Mouse (Mus musculus): Measurements from ENCODE around the gene Pomt2. TPM values are rescaled to one million over a fixed set of nuclear protein-coding genes. Genes with fewer than 3 reads are reported as not detected.
"Not testable (repeated sequence)": the region's sequence is repeated elsewhere in the genome, so short reads cannot be mapped to it uniquely, and the experiment has no call there.

The Pomt2 gene
- polyA plus RNA-seq, 1 experiment from 2014 or later, result 16.6 TPM

- no peak for ATAC-seq (ENCODE audit: low FRiP score, low TSS enrichment)
- H3K36me3 ChIP-seq (ENCODE audit: control insufficient read depth, insufficient read depth, low read length), result 0 out of 2 replicates have a peak, but pooled peaks cover 4% of the 10 kb centered on the region
- no peaks in the 10 kb centered on the region for H3K4me1 ChIP-seq (ENCODE audit: control insufficient read depth, insufficient read depth, low read length)
- WGBS, result 54% methylated on average over 4 of the region's 4 CpGs
- H3K27me3 ChIP-seq (ENCODE audit: control insufficient read depth, insufficient read depth, low read length), result no peaks in the 10 kb centered on the region
- H3K9ac ChIP-seq (replicated peaks; ENCODE audit: low read length), result no peak overlapping the region
- H3K4me3 ChIP-seq (replicated peaks; ENCODE audit: low read depth, low read length), result no peak overlapping the region
- H3K27ac ChIP-seq (replicated peaks; ENCODE audit: low read depth, low read length), result no peak overlapping the region
- no peak overlapping the region for H3K4me2 ChIP-seq (ENCODE audit: low read length)
- H3K9me3 ChIP-seq (ENCODE audit: control insufficient read depth, low read length), result 0 out of 2 replicates have a peak, but pooled peaks cover 2% of the 10 kb centered on the region
- DNase-seq, result no peak
Observed at GRCm38 (mm10) chr12:87157361-87157760, 9.6 kb upstream of the Pomt2 start.

DNA sequence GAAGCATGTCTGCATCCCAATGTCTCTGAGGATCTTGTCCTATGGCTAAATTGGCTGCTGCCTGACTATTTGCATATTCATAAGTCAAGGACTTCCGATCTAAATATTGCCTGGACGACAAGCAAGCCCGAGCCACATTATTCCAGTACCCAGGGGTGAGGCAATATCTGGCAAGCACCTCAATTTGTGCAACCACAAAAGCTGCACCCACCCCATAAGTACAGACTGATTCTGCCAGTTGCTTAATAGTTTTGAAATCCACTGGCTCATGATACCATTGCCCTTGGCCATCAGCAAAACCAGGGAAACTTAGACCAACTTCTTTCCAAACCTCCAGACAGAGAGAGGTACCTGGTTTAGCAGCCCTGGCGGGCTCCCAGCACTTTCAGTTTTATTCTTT, 6.7 kb upstream of the Pomt2 start:
- H3K9me3 ChIP-seq (ENCODE audit: control insufficient read depth, low read length); ATAC-seq (ENCODE audit: low FRiP score, low TSS enrichment); H3K4me3 ChIP-seq (replicated peaks; ENCODE audit: low read depth, low read length); H3K36me3 ChIP-seq (ENCODE audit: control insufficient read depth, insufficient read depth, low read length); H3K4me1 ChIP-seq (ENCODE audit: control insufficient read depth, insufficient read depth, low read length); DNase-seq; H3K27ac ChIP-seq (replicated peaks; ENCODE audit: low read depth, low read length); H3K9ac ChIP-seq (replicated peaks; ENCODE audit: low read length); H3K27me3 ChIP-seq (ENCODE audit: control insufficient read depth, insufficient read depth, low read length); H3K4me2 ChIP-seq (ENCODE audit: low read length): not testable (repeated sequence)
- 86% methylated on average over 4 of the region's 4 CpGs for WGBS

DNA sequence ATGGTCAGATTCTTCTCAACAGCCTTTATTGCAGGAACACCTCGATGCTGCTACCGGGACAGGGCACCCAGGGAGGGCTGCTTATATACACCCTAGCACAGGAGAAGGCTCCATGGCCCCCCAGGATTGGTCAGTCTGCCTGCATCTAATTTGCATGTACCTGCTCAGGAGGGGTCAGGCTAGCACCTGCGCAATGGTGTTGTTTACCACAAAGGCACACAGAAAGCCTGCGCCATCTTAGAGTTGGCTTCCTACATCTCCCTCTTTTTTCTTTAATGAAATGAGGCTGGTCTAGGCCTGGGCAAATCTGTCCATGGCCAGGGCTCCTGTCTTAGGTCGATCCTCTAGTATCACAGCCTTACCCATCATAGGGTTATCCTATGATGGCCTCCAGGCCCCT, 1.7 kb upstream of the Pomt2 start:
- no peak overlapping the region for H3K27ac ChIP-seq (replicated peaks; ENCODE audit: low read depth, low read length)
- 97% methylated on average over 5 of the region's 5 CpGs for WGBS
- H3K27me3 ChIP-seq (ENCODE audit: control insufficient read depth, insufficient read depth, low read length), result no peaks in the 10 kb centered on the region
- peaks cover 11% of the 10 kb centered on the region; the same call in 1 of the 2 replicates for H3K4me1 ChIP-seq (ENCODE audit: control insufficient read depth, insufficient read depth, low read length)
- no peak overlapping the region for H3K4me3 ChIP-seq (replicated peaks; ENCODE audit: low read depth, low read length)
- H3K36me3 ChIP-seq (ENCODE audit: control insufficient read depth, insufficient read depth, low read length), result no peaks in the 10 kb centered on the region
- DNase-seq (no peak), ATAC-seq (ENCODE audit: low FRiP score, low TSS enrichment) (no peak)
- H3K9ac ChIP-seq (replicated peaks; ENCODE audit: low read length), result no peak overlapping the region
- H3K4me2 ChIP-seq (ENCODE audit: low read length), result no peak overlapping the region
- 0 out of 2 replicates have a peak, but pooled peaks cover 2% of the 10 kb centered on the region for H3K9me3 ChIP-seq (ENCODE audit: control insufficient read depth, low read length)

- WGBS, result 22% methylated on average over 15 of the region's 15 CpGs
- H3K4me2 ChIP-seq (ENCODE audit: low read length), result peak overlapping the region; percentile 65
- DNase-seq (no peak), ATAC-seq (ENCODE audit: low FRiP score, low TSS enrichment) (no peak)
- 0 out of 2 replicates have a peak, but pooled peaks cover 2% of the 10 kb centered on the region for H3K9me3 ChIP-seq (ENCODE audit: control insufficient read depth, low read length)
- H3K27me3 ChIP-seq (ENCODE audit: control insufficient read depth, insufficient read depth, low read length), result no peaks in the 10 kb centered on the region
- peak overlapping the region; percentile 80 for H3K9ac ChIP-seq (replicated peaks; ENCODE audit: low read length)
- peaks cover 11% of the 10 kb centered on the region; the same call in 1 of the 2 replicates for H3K4me1 ChIP-seq (ENCODE audit: control insufficient read depth, insufficient read depth, low read length)
- no peaks in the 10 kb centered on the region for H3K36me3 ChIP-seq (ENCODE audit: control insufficient read depth, insufficient read depth, low read length)
- peak overlapping the region; percentile 98 for H3K27ac ChIP-seq (replicated peaks; ENCODE audit: low read depth, low read length)
- peak overlapping the region; percentile 92 for H3K4me3 ChIP-seq (replicated peaks; ENCODE audit: low read depth, low read length)
Observed at GRCm38 (mm10) chr12:87148136-87148535, 368 bp upstream of the Pomt2 start.

- Histone ChIP-seq H3K9ac (replicated peaks; ENCODE audit: low read length) (peak within 1 kb of the TSS; percentile 80), H3K27ac (replicated peaks; ENCODE audit: low read depth, low read length) (peak within 1 kb of the TSS; percentile 98), H3K4me3 (replicated peaks; ENCODE audit: low read depth, low read length) (peak within 1 kb of the TSS; percentile 92), H3K27me3 (ENCODE audit: control insufficient read depth, insufficient read depth, low read length) (no peaks in the 10 kb centered on the region), H3K4me1 (ENCODE audit: control insufficient read depth, insufficient read depth, low read length) (peaks cover 11% of the 10 kb centered on the region; the same call in 1 of the 2 replicates), H3K9me3 (ENCODE audit: control insufficient read depth, low read length) (no peaks in the 10 kb centered on the region), H3K4me2 (ENCODE audit: low read length) (peak within 1 kb of the TSS; percentile 65), H3K36me3 (ENCODE audit: control insufficient read depth, insufficient read depth, low read length) (no peaks in the 10 kb centered on the region)
- ATAC-seq (ENCODE audit: low FRiP score, low TSS enrichment), result peak; percentile 89
- WGBS, result under 1% methylated on average over 27 of the region's 27 CpGs
- peak; percentile 93 for DNase-seq
Observed at GRCm38 (mm10) chr12:87146966-87147365, 802 bp downstream of the Pomt2 start, which contains the start of gene Gstz1. Gene Gstz1 (plus strand): TSS chr12:87147165.

- H3K36me3 ChIP-seq (ENCODE audit: control insufficient read depth, insufficient read depth, low read length), result no peaks in the 10 kb centered on the region
- ATAC-seq (ENCODE audit: low FRiP score, low TSS enrichment) (no peak), DNase-seq (no peak)
- 81% methylated on average over 2 of the region's 2 CpGs for WGBS
- no peak overlapping the region for H3K27ac ChIP-seq (replicated peaks; ENCODE audit: low read depth, low read length)
- no peaks in the 10 kb centered on the region for H3K9me3 ChIP-seq (ENCODE audit: control insufficient read depth, low read length)
- no peaks in the 10 kb centered on the region for H3K27me3 ChIP-seq (ENCODE audit: control insufficient read depth, insufficient read depth, low read length)
- H3K4me2 ChIP-seq (ENCODE audit: low read length), result no peak overlapping the region
- no peak overlapping the region for H3K4me3 ChIP-seq (replicated peaks; ENCODE audit: low read depth, low read length)
- 0 out of 2 replicates have a peak, but pooled peaks cover 8% of the 10 kb centered on the region for H3K4me1 ChIP-seq (ENCODE audit: control insufficient read depth, insufficient read depth, low read length)
- no peak overlapping the region for H3K9ac ChIP-seq (replicated peaks; ENCODE audit: low read length)
Observed at GRCm38 (mm10) chr12:87142156-87142555, 5.6 kb downstream of the Pomt2 start.

GRCm38 (mm10) chr12:87138768-87139167, 9.0 kb downstream of the Pomt2 start:
- WGBS, result 44% methylated on average over 2 of the region's 2 CpGs
- Histone ChIP-seq H3K4me3 (replicated peaks; ENCODE audit: low read depth, low read length) (no peak overlapping the region), H3K27ac (replicated peaks; ENCODE audit: low read depth, low read length) (0 out of 2 replicates have a peak overlapping the region, but pooled peaks have one; percentile 49), H3K36me3 (ENCODE audit: control insufficient read depth, insufficient read depth, low read length) (peaks cover 5% of the 10 kb centered on the region; the same call in 1 of the 2 replicates), H3K9ac (replicated peaks; ENCODE audit: low read length) (no peak overlapping the region), H3K4me1 (ENCODE audit: control insufficient read depth, insufficient read depth, low read length) (0 out of 2 replicates have a peak, but pooled peaks cover 3% of the 10 kb centered on the region), H3K4me2 (ENCODE audit: low read length) (no peak overlapping the region), H3K9me3 (ENCODE audit: control insufficient read depth, low read length) (no peaks in the 10 kb centered on the region), H3K27me3 (ENCODE audit: control insufficient read depth, insufficient read depth, low read length) (no peaks in the 10 kb centered on the region)
- ATAC-seq (ENCODE audit: low FRiP score, low TSS enrichment), result no peak
- no peak for DNase-seq

GRCm38 (mm10) chr12:87138342-87138701, 9.4 kb downstream of the Pomt2 start:
- ATAC-seq (ENCODE audit: low FRiP score, low TSS enrichment) (no peak), DNase-seq (no peak)
- 24% methylated on average over 2 of the region's 2 CpGs for WGBS
- Histone ChIP-seq H3K4me2 (ENCODE audit: low read length) (no peak overlapping the region), H3K27me3 (ENCODE audit: control insufficient read depth, insufficient read depth, low read length) (no peaks in the 10 kb centered on the region), H3K9me3 (ENCODE audit: control insufficient read depth, low read length) (no peaks in the 10 kb centered on the region), H3K9ac (replicated peaks; ENCODE audit: low read length) (no peak overlapping the region), H3K4me1 (ENCODE audit: control insufficient read depth, insufficient read depth, low read length) (0 out of 2 replicates have a peak, but pooled peaks cover 3% of the 10 kb centered on the region), H3K36me3 (ENCODE audit: control insufficient read depth, insufficient read depth, low read length) (peaks cover 7% of the 10 kb centered on the region; the same call in 1 of the 2 replicates), H3K4me3 (replicated peaks; ENCODE audit: low read depth, low read length) (no peak overlapping the region), H3K27ac (replicated peaks; ENCODE audit: low read depth, low read length) (peak overlapping the region; percentile 39; the same call in 1 of the 2 replicates)

All from midbrain, embryonic 14.5 days (tissue).